Mouse (Mus musculus) Muller cell, postnatal 12 days (primary cell): ENCODE measurements around the gene Actr3.
A peak's percentile ranks its signal among the peaks of the same experiment; 100 is the strongest.

Experiments used
- DNase-seq: peaks from one replicate; pipeline ENCODE4 v3.0.0-alpha.2; 2015; ENCODE audit errors: inconsistent ontology term

The Actr3 gene

GRCm38 (mm10) chr1:125435369-125436135 is at the start of gene Actr3:
Actr3 (minus strand) TSS chr1:125435727.
- DNase-seq = peak; percentile 100

DNA sequence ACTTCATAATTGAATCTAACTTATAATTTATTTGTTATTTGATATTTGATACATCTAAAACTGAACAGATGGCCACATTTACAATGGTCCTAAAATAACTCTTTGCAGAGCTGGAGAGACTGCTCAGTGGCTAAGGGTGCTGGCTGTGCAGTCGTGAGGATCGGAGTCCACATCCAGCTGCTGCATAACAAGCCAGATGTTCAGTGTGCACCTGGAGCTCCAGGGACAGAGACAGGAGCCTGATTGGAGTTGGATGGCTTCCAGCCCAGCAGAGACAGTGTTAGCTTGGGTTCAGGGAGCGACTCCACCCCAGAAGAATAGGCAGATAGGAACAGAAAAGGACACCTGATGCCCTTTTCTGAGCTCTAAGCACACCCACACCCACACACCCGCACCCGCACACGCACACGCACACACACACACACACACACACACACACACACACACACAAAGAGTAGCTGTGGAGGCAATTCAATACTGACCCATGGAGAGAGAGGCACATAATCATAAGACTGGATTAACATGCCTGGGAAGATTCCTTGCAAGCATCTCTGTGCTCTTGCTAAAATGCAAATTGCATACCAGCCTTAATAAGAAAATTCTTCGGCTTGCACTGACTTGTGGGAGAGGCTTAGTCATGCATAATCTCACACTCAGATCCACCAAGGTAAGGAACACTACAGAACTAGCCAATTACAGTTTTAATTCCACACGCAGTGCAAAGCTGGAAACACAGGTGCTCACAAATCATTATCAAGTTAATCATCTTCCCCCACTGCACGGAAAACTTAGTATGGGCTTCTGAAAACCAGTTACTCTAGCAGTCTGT is 47.1 kb upstream of the Actr3 start:
- peak; percentile 7 for DNase-seq

- no peak for DNase-seq
These were observed 46.3 kb upstream of the Actr3 start for GRCm38 (mm10) chr1:125481842-125482241.

- no peak for DNase-seq
These were observed 43.1 kb upstream of the Actr3 start for GRCm38 (mm10) chr1:125478588-125478987.

GRCm38 (mm10) chr1:125475961-125476682 is 40.6 kb upstream of the Actr3 start:
- no peak for DNase-seq

- DNase-seq = no peak
These were observed 38.3 kb upstream of the Actr3 start for GRCm38 (mm10) chr1:125473866-125474265.

GRCm38 (mm10) chr1:125473126-125473666 is 37.7 kb upstream of the Actr3 start:
- no peak for DNase-seq

- no peak for DNase-seq
These were observed 35.5 kb upstream of the Actr3 start for GRCm38 (mm10) chr1:125470805-125471648.

DNA sequence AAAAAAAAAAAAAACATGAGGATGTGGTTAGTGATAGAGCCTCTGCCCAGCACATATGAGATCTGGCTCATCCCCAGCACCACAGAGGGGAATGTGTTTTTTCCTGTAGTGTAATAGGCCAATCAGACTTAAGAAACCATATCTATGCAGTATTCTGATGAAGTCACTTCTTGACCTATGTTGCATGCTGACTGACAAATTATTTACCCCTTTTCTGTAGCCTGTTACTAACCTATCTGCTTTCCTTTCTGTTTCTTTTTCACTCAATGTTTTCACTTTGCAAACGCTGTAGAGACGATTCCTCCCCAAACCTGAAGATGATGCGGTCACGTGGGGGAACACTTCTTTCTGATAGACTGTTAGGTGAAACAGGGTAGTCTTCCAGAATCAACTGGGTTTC is 32.4 kb upstream of the Actr3 start:
- DNase-seq = no peak

GRCm38 (mm10) chr1:125466621-125467257 is 31.2 kb upstream of the Actr3 start:
- DNase-seq = no peak

DNA sequence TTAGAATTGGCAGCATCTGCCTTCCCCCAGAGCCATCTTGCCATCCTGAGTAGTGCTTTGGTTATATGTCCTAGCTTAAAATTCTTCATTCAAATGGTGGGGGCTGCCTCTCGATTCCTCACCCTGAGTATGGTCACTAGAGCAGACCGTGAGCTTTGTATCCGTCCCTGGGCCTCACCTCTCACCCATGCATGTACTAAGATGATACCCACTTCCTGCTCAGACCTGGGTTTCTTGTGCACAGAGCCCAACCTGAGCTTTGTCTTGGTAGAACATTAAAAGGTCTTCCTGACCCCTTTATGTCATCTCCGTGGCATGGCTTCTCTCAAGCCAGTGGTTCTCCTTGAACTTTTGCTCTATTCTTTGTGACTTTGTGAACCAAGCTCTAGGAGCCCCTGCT is 28.5 kb upstream of the Actr3 start:
- DNase-seq = no peak

- no peak for DNase-seq
These were observed 27.8 kb upstream of the Actr3 start for GRCm38 (mm10) chr1:125463349-125463748.

GRCm38 (mm10) chr1:125462917-125463316 is 27.4 kb upstream of the Actr3 start:
- no peak for DNase-seq

DNA sequence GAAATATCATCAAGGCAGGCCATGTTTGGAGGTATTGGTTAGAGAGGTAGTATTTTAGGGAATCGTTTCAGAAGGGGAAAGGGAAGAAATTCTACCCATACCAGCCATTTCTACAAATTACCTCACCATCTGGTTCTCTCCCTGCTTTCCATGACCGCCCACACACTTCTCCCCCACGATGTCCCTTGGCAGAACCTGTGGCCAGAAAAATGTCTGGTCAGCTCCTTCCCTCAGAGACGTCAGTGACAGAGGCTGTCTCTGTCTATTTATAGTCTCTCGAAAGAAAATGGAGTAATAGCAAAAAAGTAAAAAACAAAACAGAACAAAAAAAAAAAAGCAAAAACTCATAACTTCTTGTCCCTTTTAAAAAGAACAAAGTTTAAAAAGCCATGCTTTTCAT is 23.0 kb upstream of the Actr3 start:
- peak; percentile 60 for DNase-seq

GRCm38 (mm10) chr1:125455128-125455527 is 19.6 kb upstream of the Actr3 start:
- DNase-seq = peak; percentile 52

DNA sequence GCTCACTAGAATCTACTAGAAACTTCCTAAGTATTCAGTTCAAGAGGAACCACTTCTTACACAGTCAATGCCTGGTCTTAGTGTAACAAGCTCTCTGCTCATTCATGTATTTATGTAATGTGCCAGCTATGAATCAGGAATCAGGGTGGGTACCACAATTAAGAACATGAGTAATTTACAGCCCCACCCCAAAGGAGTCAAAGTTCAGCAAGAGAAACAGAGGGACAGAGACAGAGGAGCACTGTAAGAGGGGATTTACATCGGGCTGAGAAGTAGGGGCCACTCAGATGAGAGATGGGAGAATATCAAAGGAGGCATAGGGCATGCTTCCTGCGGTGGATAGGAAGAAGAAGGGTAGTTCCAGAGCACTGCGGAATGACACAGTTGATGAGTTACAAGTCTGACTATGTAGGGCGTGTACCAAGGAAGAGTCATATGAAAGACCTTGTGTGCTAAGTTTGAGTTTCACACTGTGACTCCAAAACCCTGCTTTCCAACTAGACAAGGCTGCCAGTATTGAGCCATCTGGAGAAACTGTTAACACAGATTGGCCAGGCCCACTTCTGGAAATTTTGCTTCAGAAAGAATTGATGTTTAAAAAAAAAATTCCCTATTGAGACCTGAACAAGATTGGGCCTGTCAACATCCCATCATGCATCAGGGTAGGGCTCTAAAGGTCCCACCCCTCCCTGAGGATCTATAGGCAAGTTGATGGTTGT is 14.9 kb upstream of the Actr3 start:
- no peak for DNase-seq

- no peak for DNase-seq
These were observed 12.4 kb upstream of the Actr3 start for GRCm38 (mm10) chr1:125447926-125448325.

DNA sequence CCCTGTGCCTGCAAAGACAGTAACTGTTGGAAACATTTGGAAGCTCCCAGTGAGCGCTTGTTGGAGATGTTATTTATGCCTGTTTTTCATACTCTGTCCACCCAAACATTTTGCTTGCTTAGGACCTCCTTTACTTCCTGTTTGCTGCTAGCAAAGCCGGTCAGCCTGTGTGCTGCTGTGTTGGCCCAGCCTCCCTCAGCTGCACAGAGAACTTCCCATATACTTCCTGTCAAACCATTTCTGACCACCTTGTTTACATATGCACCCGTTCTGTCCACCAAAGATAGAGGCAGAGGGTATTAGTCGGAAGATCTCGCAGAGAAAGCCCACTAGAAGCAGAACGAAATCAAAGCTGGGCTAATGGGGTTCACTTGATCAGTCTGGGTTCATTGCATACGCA is 6.2 kb upstream of the Actr3 start:
- DNase-seq = no peak

DNA sequence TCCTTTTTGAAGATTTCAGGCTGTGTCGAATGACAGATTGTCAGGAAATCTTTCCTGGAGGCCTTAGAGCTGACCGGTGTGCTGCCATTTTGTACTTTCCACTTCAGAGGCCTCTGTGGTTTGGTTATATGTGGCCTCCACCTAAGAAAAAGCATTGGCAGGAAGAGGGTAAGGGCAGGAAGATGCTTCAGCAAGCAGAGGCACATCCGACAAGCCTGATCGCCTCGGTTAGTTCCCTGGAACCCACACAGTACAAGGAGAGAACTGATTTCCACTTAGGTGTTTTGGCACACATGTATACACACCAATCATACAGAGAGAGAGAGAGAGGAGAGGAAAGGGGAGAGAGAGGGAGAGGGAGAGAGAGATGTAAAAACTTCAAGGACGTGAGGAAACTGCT is 5.7 kb upstream of the Actr3 start:
- DNase-seq = no peak

DNA sequence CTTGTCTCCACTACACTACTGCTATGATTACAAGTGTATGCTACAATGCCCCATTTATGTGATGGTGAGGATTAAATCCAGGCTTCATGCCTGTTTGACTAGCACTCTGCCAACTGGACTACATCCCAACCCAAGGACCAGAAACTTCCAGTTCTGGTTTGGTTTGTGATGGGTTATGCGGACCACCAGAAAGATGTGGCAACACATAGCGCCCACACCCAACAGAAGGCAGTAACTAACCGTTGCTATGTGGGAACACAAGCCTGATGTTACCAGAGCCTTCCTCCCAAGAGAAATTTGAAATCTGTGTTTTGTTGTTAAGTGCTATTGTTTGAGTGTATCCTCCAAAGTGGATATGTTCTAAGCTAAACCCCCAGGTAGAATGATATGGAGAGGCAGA is 4.0 kb upstream of the Actr3 start:
- no peak for DNase-seq
